Mouse (Mus musculus): ENCODE results near the gene Atg2b. TPM values are rescaled to one million over a fixed set of nuclear protein-coding genes. Genes with fewer than 3 reads are reported as not detected.

Atg2b gene
- polyA plus RNA-seq, 1 experiment from 2014 or later = 10.2 TPM

DNA sequence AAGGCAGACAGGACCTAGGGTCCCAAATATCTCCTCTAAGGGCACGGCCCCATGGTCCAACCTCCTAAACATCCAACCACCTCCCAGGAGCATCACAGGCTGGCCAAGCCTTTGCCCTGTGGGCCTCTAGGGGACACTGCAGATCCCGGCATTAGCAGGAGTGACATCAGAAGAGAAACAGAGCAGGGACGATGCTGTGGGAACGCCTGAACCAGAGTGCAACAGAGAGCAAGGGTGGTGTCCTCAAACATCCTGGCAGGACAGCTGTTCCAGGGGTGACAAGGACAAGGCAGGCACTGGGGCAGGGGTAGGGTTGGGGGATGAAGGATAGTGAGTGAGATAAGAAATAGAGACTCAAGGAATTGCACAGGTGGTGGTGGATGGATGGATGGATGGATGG, 78.1 kb downstream of the Atg2b start:
- Histone ChIP-seq H3K4me1 (ENCODE audit: control insufficient read depth, insufficient read depth, low read depth, low read length) (no peaks in the 10 kb centered on the region; the same call in 1 of the 2 replicates), H3K4me3 (ENCODE audit: low read length) (no peak overlapping the region), H3K4me2 (ENCODE audit: low read length) (no peak overlapping the region), H3K27me3 (replicated peaks; ENCODE audit: control insufficient read depth, insufficient read depth, low read length) (no peaks in the 10 kb centered on the region), H3K9me3 (ENCODE audit: control insufficient read depth, low read length) (no peaks in the 10 kb centered on the region), H3K9ac (ENCODE audit: low read depth, low read length) (no peak overlapping the region), H3K36me3 (ENCODE audit: control insufficient read depth, insufficient read depth, low read length) (no peaks in the 10 kb centered on the region), H3K27ac (ENCODE audit: low read depth, low read length) (no peak overlapping the region)
- 85% methylated on average over 4 of the region's 4 CpGs for WGBS
- no peak for ATAC-seq

DNA sequence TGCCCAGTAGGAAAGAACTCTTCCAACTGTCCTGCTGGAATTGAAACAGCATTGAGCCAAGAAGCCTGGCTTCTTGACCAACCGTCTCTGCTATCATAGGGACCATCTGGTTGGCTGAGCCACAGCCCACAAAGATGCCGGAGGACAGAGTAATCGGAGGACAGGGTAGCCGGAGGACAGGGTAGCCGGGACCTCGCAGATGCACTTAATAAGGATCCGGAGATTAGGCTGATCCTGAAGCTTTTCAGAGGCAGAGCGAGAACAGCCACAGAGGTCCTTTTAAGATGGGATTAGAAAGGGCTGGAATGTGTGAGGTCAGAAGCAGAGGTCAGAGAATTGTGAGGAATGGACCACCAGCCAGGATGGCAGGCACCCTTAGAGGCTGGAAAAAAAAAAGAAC, 79.8 kb downstream of the Atg2b start:
- no peak overlapping the region for H3K4me2 ChIP-seq (ENCODE audit: low read length)
- no peak overlapping the region for H3K4me3 ChIP-seq (ENCODE audit: low read length)

DNA sequence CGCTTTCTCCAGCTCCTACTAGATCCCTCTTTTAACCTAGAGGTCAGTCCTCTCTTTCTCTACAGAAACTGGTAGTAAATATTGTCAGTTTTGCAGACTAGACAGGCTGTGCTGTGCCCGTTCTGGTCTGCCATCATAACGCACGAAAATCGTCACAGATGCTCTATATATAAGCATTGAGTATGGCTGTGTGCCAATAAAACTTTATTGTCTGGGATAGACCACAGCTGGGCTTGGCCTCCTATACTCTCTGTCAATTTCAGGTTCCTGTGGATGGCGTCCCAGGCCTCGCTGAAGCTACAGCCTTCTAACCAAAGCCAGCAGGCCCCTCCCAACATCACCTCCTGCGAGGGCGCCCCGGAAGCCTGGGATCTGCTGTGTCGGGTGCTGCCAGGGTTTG, 81.1 kb downstream of the Atg2b start:
- Histone ChIP-seq H3K9ac (ENCODE audit: low read depth, low read length) (no peak overlapping the region), H3K36me3 (ENCODE audit: control insufficient read depth, insufficient read depth, low read length) (no peaks in the 10 kb centered on the region), H3K4me1 (ENCODE audit: control insufficient read depth, insufficient read depth, low read depth, low read length) (no peaks in the 10 kb centered on the region; the same call in 1 of the 2 replicates), H3K27me3 (replicated peaks; ENCODE audit: control insufficient read depth, insufficient read depth, low read length) (no peaks in the 10 kb centered on the region), H3K9me3 (ENCODE audit: control insufficient read depth, low read length) (no peaks in the 10 kb centered on the region), H3K4me2 (ENCODE audit: low read length) (no peak overlapping the region), H3K4me3 (ENCODE audit: low read length) (no peak overlapping the region), H3K27ac (ENCODE audit: low read depth, low read length) (no peak overlapping the region)
- no peak for ATAC-seq
- WGBS = 91% methylated on average over 11 of the region's 11 CpGs

More for the DNA sequence above, 79.8 kb downstream of the Atg2b start:
- H3K36me3 ChIP-seq (ENCODE audit: control insufficient read depth, insufficient read depth, low read length) = no peaks in the 10 kb centered on the region
- ATAC-seq = no peak
- H3K4me1 ChIP-seq (ENCODE audit: control insufficient read depth, insufficient read depth, low read depth, low read length) = no peaks in the 10 kb centered on the region; the same call in 1 of the 2 replicates
- H3K27ac ChIP-seq (ENCODE audit: low read depth, low read length) = no peak overlapping the region
- H3K27me3 ChIP-seq (replicated peaks; ENCODE audit: control insufficient read depth, insufficient read depth, low read length) = no peaks in the 10 kb centered on the region
- no peak overlapping the region for H3K9ac ChIP-seq (ENCODE audit: low read depth, low read length)
- WGBS = 14% methylated on average over 8 of the region's 8 CpGs
- no peaks in the 10 kb centered on the region for H3K9me3 ChIP-seq (ENCODE audit: control insufficient read depth, low read length)

GRCm38 (mm10) chr12:105602581-105603210, 82.3 kb downstream of the Atg2b start, which contains the start of gene Bdkrb1:
TSS of gene Bdkrb1 (plus strand) at chr12:105603085.
- Histone ChIP-seq H3K9ac (ENCODE audit: low read depth, low read length) (no peak within 1 kb of the TSS), H3K4me2 (ENCODE audit: low read length) (no peak within 1 kb of the TSS), H3K27ac (ENCODE audit: low read depth, low read length) (peak within 1 kb of the TSS; percentile 12; the same call in 1 of the 2 replicates), H3K9me3 (ENCODE audit: control insufficient read depth, low read length) (no peaks in the 10 kb centered on the region), H3K4me3 (ENCODE audit: low read length) (no peak within 1 kb of the TSS), H3K27me3 (replicated peaks; ENCODE audit: control insufficient read depth, insufficient read depth, low read length) (no peaks in the 10 kb centered on the region), H3K36me3 (ENCODE audit: control insufficient read depth, insufficient read depth, low read length) (no peaks in the 10 kb centered on the region), H3K4me1 (ENCODE audit: control insufficient read depth, insufficient read depth, low read depth, low read length) (no peaks in the 10 kb centered on the region; the same call in 1 of the 2 replicates)
- no peak for ATAC-seq
- WGBS = 87% methylated on average over 11 of the region's 11 CpGs

DNA sequence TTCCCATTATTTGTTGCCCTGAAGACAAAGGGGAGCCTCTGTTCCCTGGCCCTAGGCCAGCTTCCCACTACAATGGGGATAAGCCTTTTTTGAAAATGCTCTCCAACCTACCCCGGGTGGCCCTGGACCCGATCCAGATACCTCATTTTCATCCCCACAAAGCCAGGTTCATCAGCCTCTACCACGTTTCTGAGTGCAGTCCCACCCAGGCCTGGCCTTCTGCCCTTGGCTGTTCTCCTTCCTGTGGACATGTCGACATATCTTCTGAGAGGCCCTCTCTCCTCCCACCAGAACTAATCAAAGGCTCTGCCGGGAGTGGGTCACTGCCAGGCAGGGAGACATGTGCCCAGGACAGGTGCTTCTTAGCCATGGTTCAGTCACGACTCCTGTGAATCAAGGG, 83.4 kb downstream of the Atg2b start:
- H3K27ac ChIP-seq (ENCODE audit: low read depth, low read length) = peak overlapping the region; percentile 12; the same call in 1 of the 2 replicates
- no peaks in the 10 kb centered on the region; the same call in 1 of the 2 replicates for H3K4me1 ChIP-seq (ENCODE audit: control insufficient read depth, insufficient read depth, low read depth, low read length)
- 34% methylated on average over 6 of the region's 6 CpGs for WGBS
- ATAC-seq = peak; percentile 73
- H3K9ac ChIP-seq (ENCODE audit: low read depth, low read length) = no peak overlapping the region
- H3K27me3 ChIP-seq (replicated peaks; ENCODE audit: control insufficient read depth, insufficient read depth, low read length) = no peaks in the 10 kb centered on the region
- no peaks in the 10 kb centered on the region for H3K36me3 ChIP-seq (ENCODE audit: control insufficient read depth, insufficient read depth, low read length)
- no peak overlapping the region for H3K4me2 ChIP-seq (ENCODE audit: low read length)
- no peak overlapping the region for H3K4me3 ChIP-seq (ENCODE audit: low read length)
- no peaks in the 10 kb centered on the region for H3K9me3 ChIP-seq (ENCODE audit: control insufficient read depth, low read length)

DNA sequence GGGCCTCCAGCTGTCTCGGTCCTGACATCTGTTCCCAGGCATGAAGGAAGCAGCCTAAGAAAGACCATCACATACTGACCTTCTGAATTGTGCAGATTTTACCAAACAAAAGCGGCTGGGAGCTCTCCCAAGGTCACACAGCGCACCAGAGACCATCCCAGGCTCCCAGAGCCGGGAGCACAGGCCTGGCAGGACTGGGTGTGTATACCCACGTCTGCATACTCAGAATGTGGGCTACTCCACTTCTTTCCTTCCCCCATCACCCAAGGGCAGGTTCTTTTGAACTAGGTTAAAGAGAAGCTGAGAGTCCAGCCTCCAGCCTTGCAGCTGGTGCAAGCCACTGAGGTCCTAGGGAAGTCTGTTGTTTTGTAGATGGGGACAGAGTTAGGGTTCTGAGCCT, 85.9 kb downstream of the Atg2b start:
- Histone ChIP-seq H3K9ac (ENCODE audit: low read depth, low read length) (no peak overlapping the region), H3K4me1 (ENCODE audit: control insufficient read depth, insufficient read depth, low read depth, low read length) (no peaks in the 10 kb centered on the region; the same call in 1 of the 2 replicates), H3K9me3 (ENCODE audit: control insufficient read depth, low read length) (no peaks in the 10 kb centered on the region), H3K4me3 (ENCODE audit: low read length) (no peak overlapping the region), H3K36me3 (ENCODE audit: control insufficient read depth, insufficient read depth, low read length) (no peaks in the 10 kb centered on the region), H3K4me2 (ENCODE audit: low read length) (no peak overlapping the region), H3K27me3 (replicated peaks; ENCODE audit: control insufficient read depth, insufficient read depth, low read length) (no peaks in the 10 kb centered on the region), H3K27ac (ENCODE audit: low read depth, low read length) (no peak overlapping the region)
- 49% methylated on average over 5 of the region's 5 CpGs for WGBS
- no peak for ATAC-seq

DNA sequence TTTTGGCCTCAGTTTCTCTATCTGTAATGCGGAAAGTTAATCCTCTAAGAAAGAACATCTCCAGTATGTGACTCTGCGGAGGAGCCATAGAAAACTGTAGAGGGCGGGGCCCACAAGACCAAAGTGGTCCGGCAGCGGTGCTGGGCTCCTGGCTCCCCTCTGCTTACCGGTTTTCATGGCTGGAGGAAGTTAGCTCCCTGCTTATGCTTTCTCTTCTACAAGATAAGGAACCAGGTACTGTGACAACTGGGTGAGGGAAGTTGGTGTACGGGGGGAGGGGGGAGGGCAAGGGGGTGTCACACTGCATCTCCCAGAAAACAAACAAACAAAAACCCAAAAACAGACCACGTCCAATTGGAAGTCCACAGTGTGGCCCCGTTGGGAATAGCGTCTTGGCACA, 86.5 kb downstream of the Atg2b start:
- Histone ChIP-seq H3K27ac (ENCODE audit: low read depth, low read length) (no peak overlapping the region), H3K36me3 (ENCODE audit: control insufficient read depth, insufficient read depth, low read length) (no peaks in the 10 kb centered on the region), H3K9ac (ENCODE audit: low read depth, low read length) (no peak overlapping the region), H3K4me3 (ENCODE audit: low read length) (no peak overlapping the region), H3K27me3 (replicated peaks; ENCODE audit: control insufficient read depth, insufficient read depth, low read length) (no peaks in the 10 kb centered on the region), H3K9me3 (ENCODE audit: control insufficient read depth, low read length) (no peaks in the 10 kb centered on the region), H3K4me2 (ENCODE audit: low read length) (no peak overlapping the region), H3K4me1 (ENCODE audit: control insufficient read depth, insufficient read depth, low read depth, low read length) (no peaks in the 10 kb centered on the region; the same call in 1 of the 2 replicates)
- WGBS = 82% methylated on average over 10 of the region's 10 CpGs
- no peak for ATAC-seq

DNA sequence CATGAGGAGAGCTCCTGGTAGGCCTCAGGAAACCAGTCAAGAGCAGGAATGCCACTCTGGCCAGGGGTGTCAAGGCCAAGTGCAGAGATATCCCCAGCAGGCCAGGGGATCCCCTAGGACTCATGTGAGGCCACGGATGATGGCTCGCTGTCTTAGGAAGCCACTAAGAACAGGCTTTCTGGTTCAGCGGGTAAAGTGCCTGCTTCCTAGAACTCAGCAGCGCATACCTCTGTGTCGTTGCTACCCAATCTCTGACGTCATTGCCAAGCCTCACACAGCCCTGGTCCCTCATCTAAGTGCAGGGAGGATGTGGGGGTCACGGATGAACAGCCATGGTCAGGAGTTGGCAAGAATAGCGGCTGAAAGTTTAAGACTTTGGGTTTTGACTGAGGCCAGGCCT, 87.9 kb downstream of the Atg2b start:
- H3K4me3 ChIP-seq (ENCODE audit: low read length) = no peak overlapping the region
- no peaks in the 10 kb centered on the region for H3K36me3 ChIP-seq (ENCODE audit: control insufficient read depth, insufficient read depth, low read length)
- H3K9ac ChIP-seq (ENCODE audit: low read depth, low read length) = no peak overlapping the region
- no peak for ATAC-seq
- H3K4me1 ChIP-seq (ENCODE audit: control insufficient read depth, insufficient read depth, low read depth, low read length) = no peaks in the 10 kb centered on the region; the same call in 1 of the 2 replicates
- no peak overlapping the region for H3K4me2 ChIP-seq (ENCODE audit: low read length)
- 86% methylated on average over 8 of the region's 8 CpGs for WGBS
- no peaks in the 10 kb centered on the region for H3K27me3 ChIP-seq (replicated peaks; ENCODE audit: control insufficient read depth, insufficient read depth, low read length)
- no peaks in the 10 kb centered on the region for H3K9me3 ChIP-seq (ENCODE audit: control insufficient read depth, low read length)
- no peak overlapping the region for H3K27ac ChIP-seq (ENCODE audit: low read depth, low read length)

DNA sequence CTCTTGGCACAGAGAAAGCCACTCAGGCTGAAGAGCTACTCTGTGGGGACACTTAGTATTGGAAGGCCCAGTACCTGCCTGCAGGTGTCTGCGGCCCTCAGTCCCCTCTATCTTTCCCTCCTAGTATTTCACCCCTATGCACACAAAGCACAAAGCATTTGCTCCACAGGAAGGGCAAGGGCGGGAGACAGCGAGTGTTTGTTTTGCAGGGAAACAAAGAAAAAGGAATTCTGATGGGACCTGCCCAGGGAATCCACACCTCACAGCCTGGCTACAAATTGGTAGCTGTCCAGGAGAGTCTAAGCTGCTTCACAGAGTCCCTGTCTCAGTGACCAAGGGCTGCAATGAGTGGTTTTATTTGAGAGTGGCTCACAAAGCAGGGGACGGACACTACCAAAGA, 91.5 kb downstream of the Atg2b start:
- no peak for ATAC-seq
- H3K27me3 ChIP-seq (replicated peaks; ENCODE audit: control insufficient read depth, insufficient read depth, low read length) = no peaks in the 10 kb centered on the region
- H3K27ac ChIP-seq (ENCODE audit: low read depth, low read length) = no peak overlapping the region

More for the DNA sequence above, 91.5 kb downstream of the Atg2b start:
- no peaks in the 10 kb centered on the region for H3K4me1 ChIP-seq (ENCODE audit: control insufficient read depth, insufficient read depth, low read depth, low read length)
- no peak overlapping the region for H3K4me2 ChIP-seq (ENCODE audit: low read length)
- whole genome bisulfite sequencing = 63% methylated on average over 4 of the region's 4 CpGs
- H3K4me3 ChIP-seq (ENCODE audit: low read length) = no peak overlapping the region
- no peak overlapping the region; the same call in 1 of the 2 replicates for H3K9ac ChIP-seq (ENCODE audit: low read depth, low read length)
- H3K9me3 ChIP-seq (ENCODE audit: control insufficient read depth, low read length) = no peaks in the 10 kb centered on the region
- no peaks in the 10 kb centered on the region for H3K36me3 ChIP-seq (ENCODE audit: control insufficient read depth, insufficient read depth, low read length)

All from hindbrain, embryonic 16.5 days (tissue).